Mouse (Mus musculus): Measurements from ENCODE around the gene Gm28048. TPM values are rescaled to one million over a fixed set of nuclear protein-coding genes. Genes with fewer than 3 reads are reported as not detected.
A peak's percentile ranks its signal among the peaks of the same experiment; 100 is the strongest.

The Gm28048 gene
- polyA plus RNA-seq, 1 experiment from 2014 or later: 8.2 TPM

- H3K36me3 ChIP-seq (ENCODE audit: control insufficient read depth, insufficient read depth, low read length): no peaks in the 10 kb centered on the region
- peaks cover 9% of the 10 kb centered on the region for H3K4me1 ChIP-seq (ENCODE audit: control insufficient read depth, insufficient read depth, low read length)
- no peak for ATAC-seq (replicated peaks; ENCODE audit: insufficient number of reproducible peaks, low FRiP score, low TSS enrichment)
- H3K27me3 ChIP-seq (ENCODE audit: control insufficient read depth, insufficient read depth, low read length): no peaks in the 10 kb centered on the region
- no peak overlapping the region for H3K9ac ChIP-seq (ENCODE audit: low read depth, low read length)
- WGBS (ENCODE audit: insufficient replicate concordance): 64% methylated on average over 4 of the region's 4 CpGs
- H3K9me3 ChIP-seq (replicated peaks; ENCODE audit: control insufficient read depth, low read length): no peaks in the 10 kb centered on the region
- H3K4me2 ChIP-seq: no peak overlapping the region
- H3K4me3 ChIP-seq (ENCODE audit: low read depth, low read length): no peak overlapping the region
- H3K27ac ChIP-seq (ENCODE audit: low read depth, low read length): no peak overlapping the region
These were observed 149.3 kb downstream of the Gm28048 start for GRCm38 (mm10) chr11:22832600-22832999.

GRCm38 (mm10) chr11:22831916-22832315 lies 150.0 kb downstream of the Gm28048 start:
- Histone ChIP-seq H3K27me3 (ENCODE audit: control insufficient read depth, insufficient read depth, low read length) (no peaks in the 10 kb centered on the region), H3K4me2 (no peak overlapping the region), H3K4me1 (ENCODE audit: control insufficient read depth, insufficient read depth, low read length) (peaks cover 9% of the 10 kb centered on the region), H3K27ac (ENCODE audit: low read depth, low read length) (no peak overlapping the region), H3K4me3 (ENCODE audit: low read depth, low read length) (no peak overlapping the region), H3K36me3 (ENCODE audit: control insufficient read depth, insufficient read depth, low read length) (no peaks in the 10 kb centered on the region), H3K9me3 (replicated peaks; ENCODE audit: control insufficient read depth, low read length) (no peaks in the 10 kb centered on the region), H3K9ac (ENCODE audit: low read depth, low read length) (no peak overlapping the region)
- ATAC-seq (replicated peaks; ENCODE audit: insufficient number of reproducible peaks, low FRiP score, low TSS enrichment): no peak
- WGBS (ENCODE audit: insufficient replicate concordance): 62% methylated on average over 11 of the region's 11 CpGs

- H3K4me1 ChIP-seq (ENCODE audit: control insufficient read depth, insufficient read depth, low read length): peaks cover 9% of the 10 kb centered on the region
- H3K4me2 ChIP-seq: no peak overlapping the region
- H3K27ac ChIP-seq (ENCODE audit: low read depth, low read length): peak overlapping the region; percentile 7
- no peak for ATAC-seq (replicated peaks; ENCODE audit: insufficient number of reproducible peaks, low FRiP score, low TSS enrichment)
- 62% methylated on average over 6 of the region's 6 CpGs for WGBS (ENCODE audit: insufficient replicate concordance)
- no peaks in the 10 kb centered on the region for H3K27me3 ChIP-seq (ENCODE audit: control insufficient read depth, insufficient read depth, low read length)
- no peak overlapping the region for H3K4me3 ChIP-seq (ENCODE audit: low read depth, low read length)
- no peaks in the 10 kb centered on the region for H3K9me3 ChIP-seq (replicated peaks; ENCODE audit: control insufficient read depth, low read length)
- no peaks in the 10 kb centered on the region for H3K36me3 ChIP-seq (ENCODE audit: control insufficient read depth, insufficient read depth, low read length)
- no peak overlapping the region; the same call in 1 of the 2 replicates for H3K9ac ChIP-seq (ENCODE audit: low read depth, low read length)
These were observed 151.2 kb downstream of the Gm28048 start for GRCm38 (mm10) chr11:22830684-22831083.

- Histone ChIP-seq H3K4me2 (no peak overlapping the region), H3K9ac (ENCODE audit: low read depth, low read length) (no peak overlapping the region), H3K27ac (ENCODE audit: low read depth, low read length) (peak overlapping the region; percentile 7), H3K9me3 (replicated peaks; ENCODE audit: control insufficient read depth, low read length) (no peaks in the 10 kb centered on the region), H3K36me3 (ENCODE audit: control insufficient read depth, insufficient read depth, low read length) (no peaks in the 10 kb centered on the region), H3K4me1 (ENCODE audit: control insufficient read depth, insufficient read depth, low read length) (peaks cover 9% of the 10 kb centered on the region), H3K27me3 (ENCODE audit: control insufficient read depth, insufficient read depth, low read length) (no peaks in the 10 kb centered on the region), H3K4me3 (ENCODE audit: low read depth, low read length) (no peak overlapping the region)
- no peak for ATAC-seq (replicated peaks; ENCODE audit: insufficient number of reproducible peaks, low FRiP score, low TSS enrichment)
- 42% methylated on average over 5 of the region's 5 CpGs for WGBS (ENCODE audit: insufficient replicate concordance)
These were observed 151.7 kb downstream of the Gm28048 start for GRCm38 (mm10) chr11:22830179-22830611.

DNA sequence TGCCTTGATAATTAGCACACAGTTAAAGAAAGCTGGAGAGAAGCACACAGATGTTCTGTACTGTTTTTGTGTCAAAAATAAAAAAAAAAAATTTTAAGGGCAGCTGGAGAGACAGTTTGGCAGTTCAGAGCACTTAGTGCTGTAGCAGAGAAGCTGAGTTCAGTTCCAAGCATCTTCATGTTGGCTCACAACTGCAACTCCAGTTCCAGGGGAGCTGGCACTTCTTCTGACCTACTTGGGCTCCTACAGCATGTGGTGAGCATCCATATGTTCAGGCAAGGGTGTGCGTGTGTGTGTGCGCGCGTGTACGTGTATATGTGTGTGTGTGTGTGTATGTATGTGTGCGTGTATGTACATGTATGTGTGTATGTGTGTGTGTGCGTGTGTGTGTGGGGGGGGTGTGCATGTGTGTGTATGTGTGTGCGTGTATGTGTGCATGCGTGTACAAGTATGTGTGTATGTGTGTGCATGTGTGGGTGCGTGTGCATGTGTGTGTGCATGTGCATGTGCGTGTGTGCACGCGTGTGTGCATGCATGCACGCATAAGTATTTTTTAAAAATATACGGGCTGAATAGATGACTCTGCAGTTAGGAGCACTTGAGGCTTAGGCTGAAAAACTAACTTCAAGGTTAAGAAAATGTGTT lies 152.8 kb downstream of the Gm28048 start:
- Histone ChIP-seq H3K9ac (ENCODE audit: low read depth, low read length) (no peak overlapping the region), H3K4me3 (ENCODE audit: low read depth, low read length) (no peak overlapping the region), H3K4me2 (no peak overlapping the region), H3K27ac (ENCODE audit: low read depth, low read length) (no peak overlapping the region), H3K9me3 (replicated peaks; ENCODE audit: control insufficient read depth, low read length) (no peaks in the 10 kb centered on the region), H3K27me3 (ENCODE audit: control insufficient read depth, insufficient read depth, low read length) (no peaks in the 10 kb centered on the region), H3K4me1 (ENCODE audit: control insufficient read depth, insufficient read depth, low read length) (peaks cover 9% of the 10 kb centered on the region), H3K36me3 (ENCODE audit: control insufficient read depth, insufficient read depth, low read length) (no peaks in the 10 kb centered on the region)
- 93% methylated on average over 15 of the region's 15 CpGs for WGBS (ENCODE audit: insufficient replicate concordance)
- ATAC-seq (replicated peaks; ENCODE audit: insufficient number of reproducible peaks, low FRiP score, low TSS enrichment): no peak

- no peak for ATAC-seq (replicated peaks; ENCODE audit: insufficient number of reproducible peaks, low FRiP score, low TSS enrichment)
- no peak overlapping the region for H3K4me2 ChIP-seq
- WGBS (ENCODE audit: insufficient replicate concordance): 80% methylated on average over 4 of the region's 4 CpGs
These were observed 154.3 kb downstream of the Gm28048 start for GRCm38 (mm10) chr11:22827514-22828080.

DNA sequence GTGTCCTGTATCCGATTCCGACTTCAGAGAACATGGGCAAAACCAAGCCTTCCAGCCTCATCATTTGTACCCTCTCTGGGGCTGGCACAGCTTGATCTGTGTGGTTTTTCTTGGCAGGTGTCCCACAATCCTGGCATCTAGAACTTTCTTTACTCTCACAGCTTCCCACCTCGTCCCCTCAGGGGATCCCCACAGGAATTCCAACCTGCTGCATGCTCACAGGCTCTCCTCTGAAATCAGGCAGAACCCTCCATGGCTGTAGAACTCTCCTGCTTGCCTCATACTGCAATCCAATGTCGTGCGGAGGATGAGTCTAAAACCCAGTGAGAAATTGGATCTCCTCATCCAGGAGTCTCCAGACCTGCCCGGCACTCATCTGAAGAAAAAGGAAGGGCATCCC lies 155.2 kb downstream of the Gm28048 start:
- Histone ChIP-seq H3K27ac (ENCODE audit: low read depth, low read length) (no peak overlapping the region), H3K4me3 (ENCODE audit: low read depth, low read length) (no peak overlapping the region), H3K27me3 (ENCODE audit: control insufficient read depth, insufficient read depth, low read length) (no peaks in the 10 kb centered on the region), H3K4me1 (ENCODE audit: control insufficient read depth, insufficient read depth, low read length) (peaks cover 9% of the 10 kb centered on the region), H3K9ac (ENCODE audit: low read depth, low read length) (no peak overlapping the region), H3K4me2 (no peak overlapping the region), H3K9me3 (replicated peaks; ENCODE audit: control insufficient read depth, low read length) (no peaks in the 10 kb centered on the region), H3K36me3 (ENCODE audit: control insufficient read depth, insufficient read depth, low read length) (no peaks in the 10 kb centered on the region)
- ATAC-seq (replicated peaks; ENCODE audit: insufficient number of reproducible peaks, low FRiP score, low TSS enrichment): no peak
- WGBS (ENCODE audit: insufficient replicate concordance): 86% methylated on average over 6 of the region's 6 CpGs

More at GRCm38 (mm10) chr11:22827514-22828080, 154.3 kb downstream of the Gm28048 start:
- Histone ChIP-seq H3K36me3 (ENCODE audit: control insufficient read depth, insufficient read depth, low read length) (no peaks in the 10 kb centered on the region), H3K4me1 (ENCODE audit: control insufficient read depth, insufficient read depth, low read length) (peaks cover 9% of the 10 kb centered on the region), H3K27ac (ENCODE audit: low read depth, low read length) (no peak overlapping the region), H3K27me3 (ENCODE audit: control insufficient read depth, insufficient read depth, low read length) (no peaks in the 10 kb centered on the region), H3K9me3 (replicated peaks; ENCODE audit: control insufficient read depth, low read length) (no peaks in the 10 kb centered on the region), H3K9ac (ENCODE audit: low read depth, low read length) (no peak overlapping the region), H3K4me3 (ENCODE audit: low read depth, low read length) (no peak overlapping the region)

GRCm38 (mm10) chr11:22826051-22826450 lies 155.8 kb downstream of the Gm28048 start:
- no peaks in the 10 kb centered on the region for H3K36me3 ChIP-seq (ENCODE audit: control insufficient read depth, insufficient read depth, low read length)
- ATAC-seq (replicated peaks; ENCODE audit: insufficient number of reproducible peaks, low FRiP score, low TSS enrichment): no peak

DNA sequence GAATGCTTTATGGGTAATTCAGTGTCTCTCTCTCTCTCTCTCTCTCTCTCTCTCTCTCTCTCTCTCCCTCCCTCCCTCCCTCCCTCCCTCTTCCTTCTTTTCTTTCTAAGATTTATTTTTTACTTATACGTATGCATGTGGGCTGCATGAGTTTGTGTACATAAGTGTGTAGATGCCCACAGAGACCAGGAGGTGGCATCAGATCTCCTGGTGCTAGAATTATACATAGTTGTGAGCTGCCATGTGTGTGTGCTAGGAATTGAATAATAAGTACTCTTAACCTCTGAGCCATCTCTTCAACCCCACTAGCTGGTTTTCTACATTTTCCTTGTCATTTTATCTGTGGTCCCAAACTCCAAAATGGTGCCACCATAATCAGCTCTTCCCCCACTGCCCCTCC lies 156.3 kb downstream of the Gm28048 start:
- no peaks in the 10 kb centered on the region for H3K9me3 ChIP-seq (replicated peaks; ENCODE audit: control insufficient read depth, low read length)
- no peak overlapping the region for H3K27ac ChIP-seq (ENCODE audit: low read depth, low read length)
- 79% methylated on average over 1 of the region's 1 CpGs for WGBS (ENCODE audit: insufficient replicate concordance)
- no peak overlapping the region for H3K4me2 ChIP-seq
- H3K27me3 ChIP-seq (ENCODE audit: control insufficient read depth, insufficient read depth, low read length): no peaks in the 10 kb centered on the region
- H3K36me3 ChIP-seq (ENCODE audit: control insufficient read depth, insufficient read depth, low read length): no peaks in the 10 kb centered on the region
- no peak overlapping the region for H3K4me3 ChIP-seq (ENCODE audit: low read depth, low read length)
- ATAC-seq (replicated peaks; ENCODE audit: insufficient number of reproducible peaks, low FRiP score, low TSS enrichment): no peak
- no peak overlapping the region for H3K9ac ChIP-seq (ENCODE audit: low read depth, low read length)
- peaks cover 6% of the 10 kb centered on the region for H3K4me1 ChIP-seq (ENCODE audit: control insufficient read depth, insufficient read depth, low read length)

More at GRCm38 (mm10) chr11:22826051-22826450, 155.8 kb downstream of the Gm28048 start:
- no peak overlapping the region for H3K27ac ChIP-seq (ENCODE audit: low read depth, low read length)
- no peaks in the 10 kb centered on the region for H3K9me3 ChIP-seq (replicated peaks; ENCODE audit: control insufficient read depth, low read length)
- H3K4me3 ChIP-seq (ENCODE audit: low read depth, low read length): no peak overlapping the region
- WGBS (ENCODE audit: insufficient replicate concordance): 87% methylated on average over 14 of the region's 14 CpGs
- peaks cover 9% of the 10 kb centered on the region for H3K4me1 ChIP-seq (ENCODE audit: control insufficient read depth, insufficient read depth, low read length)
- no peak overlapping the region for H3K4me2 ChIP-seq
- H3K9ac ChIP-seq (ENCODE audit: low read depth, low read length): no peak overlapping the region
- no peaks in the 10 kb centered on the region for H3K27me3 ChIP-seq (ENCODE audit: control insufficient read depth, insufficient read depth, low read length)

Measured in heart, embryonic 11.5 days (tissue).